Mouse (Mus musculus): ENCODE results near the gene Rpl14. TPM values are rescaled to one million over a fixed set of nuclear protein-coding genes. Genes with fewer than 3 reads are reported as not detected.
"Not testable (repeated sequence)": the region's sequence is repeated elsewhere in the genome, so short reads cannot be mapped to it uniquely, and the experiment has no call there.

Gene Rpl14
- polyA plus RNA-seq (2012; rRNA removed), result 389 and 411 TPM in 2 replicates

GRCm38 (mm10) chr9:120570741-120571592 lies at the start of gene Rpl14:
TSS of gene Rpl14 (plus strand) at chr9:120571444.
- Histone ChIP-seq H3K4me1 (ENCODE audit: control insufficient read depth, insufficient read depth, low read length) (peaks cover 7% of the 10 kb centered on the region; the same call in 1 of the 2 replicates), H3K27ac (ENCODE audit: insufficient read depth, low read depth, low read length) (peak within 1 kb of the TSS; percentile 62; the same call in 1 of the 2 replicates), H3K4me3 (ENCODE audit: insufficient read depth, low read depth, low read length) (peak within 1 kb of the TSS; percentile 86), H3K27me3 (replicated peaks; ENCODE audit: control insufficient read depth, insufficient read depth, low read length) (no peaks in the 10 kb centered on the region), H3K36me3 (ENCODE audit: control insufficient read depth, insufficient read depth, low read length) (no peaks in the 10 kb centered on the region)
- 5% methylated on average over 43 of the region's 43 CpGs for WGBS
- no peak for TF ChIP-seq CTCF (conservative IDR thresholded peaks at IDR 0.05; ENCODE audit: insufficient read depth, insufficient read length, low read depth, low read length)
- peak; percentile 66 for TF ChIP-seq POLR2A (IDR thresholded peaks at IDR 0.05; ENCODE audit: low read depth, low read length)
- DNase-seq, result peak; percentile 98

GRCm38 (mm10) chr9:120527270-120527669 lies 44.0 kb upstream of the Rpl14 start:
- Histone ChIP-seq H3K27ac (ENCODE audit: insufficient read depth, low read depth, low read length) (no peak overlapping the region), H3K36me3 (ENCODE audit: control insufficient read depth, insufficient read depth, low read length) (no peaks in the 10 kb centered on the region), H3K27me3 (replicated peaks; ENCODE audit: control insufficient read depth, insufficient read depth, low read length) (no peaks in the 10 kb centered on the region), H3K4me1 (ENCODE audit: control insufficient read depth, insufficient read depth, low read length) (no peaks in the 10 kb centered on the region), H3K4me3 (ENCODE audit: insufficient read depth, low read depth, low read length) (no peak overlapping the region)
- no peak for TF ChIP-seq CTCF (conservative IDR thresholded peaks at IDR 0.05; ENCODE audit: insufficient read depth, insufficient read length, low read depth, low read length)
- TF ChIP-seq POLR2A (IDR thresholded peaks at IDR 0.05; ENCODE audit: low read depth, low read length), result no peak
- no peak for DNase-seq
- 70% methylated on average over 4 of the region's 4 CpGs for WGBS

GRCm38 (mm10) chr9:120527919-120528318 lies 43.3 kb upstream of the Rpl14 start:
- H3K4me3 ChIP-seq (ENCODE audit: insufficient read depth, low read depth, low read length), result no peak overlapping the region
- no peaks in the 10 kb centered on the region for H3K27me3 ChIP-seq (replicated peaks; ENCODE audit: control insufficient read depth, insufficient read depth, low read length)
- H3K27ac ChIP-seq (ENCODE audit: insufficient read depth, low read depth, low read length), result no peak overlapping the region
- 92% methylated on average over 8 of the region's 8 CpGs for WGBS
- no peak for DNase-seq
- H3K4me1 ChIP-seq (ENCODE audit: control insufficient read depth, insufficient read depth, low read length), result no peaks in the 10 kb centered on the region
- TF ChIP-seq CTCF (conservative IDR thresholded peaks at IDR 0.05; ENCODE audit: insufficient read depth, insufficient read length, low read depth, low read length), result no peak
- TF ChIP-seq POLR2A (IDR thresholded peaks at IDR 0.05; ENCODE audit: low read depth, low read length), result no peak
- H3K36me3 ChIP-seq (ENCODE audit: control insufficient read depth, insufficient read depth, low read length), result no peaks in the 10 kb centered on the region

- Histone ChIP-seq H3K36me3 (ENCODE audit: control insufficient read depth, insufficient read depth, low read length) (no peaks in the 10 kb centered on the region), H3K27me3 (replicated peaks; ENCODE audit: control insufficient read depth, insufficient read depth, low read length) (no peaks in the 10 kb centered on the region), H3K4me1 (ENCODE audit: control insufficient read depth, insufficient read depth, low read length) (no peaks in the 10 kb centered on the region), H3K27ac (ENCODE audit: insufficient read depth, low read depth, low read length) (no peak overlapping the region), H3K4me3 (ENCODE audit: insufficient read depth, low read depth, low read length) (no peak overlapping the region)
- TF ChIP-seq POLR2A (IDR thresholded peaks at IDR 0.05; ENCODE audit: low read depth, low read length), result no peak
- no peak for TF ChIP-seq CTCF (conservative IDR thresholded peaks at IDR 0.05; ENCODE audit: insufficient read depth, insufficient read length, low read depth, low read length)
- 86% methylated on average over 17 of the region's 17 CpGs for WGBS
- no peak for DNase-seq
Measured at GRCm38 (mm10) chr9:120528815-120529510, 42.3 kb upstream of the Rpl14 start.

GRCm38 (mm10) chr9:120530471-120530870 lies 40.8 kb upstream of the Rpl14 start:
- Histone ChIP-seq H3K4me1 (ENCODE audit: control insufficient read depth, insufficient read depth, low read length) (no peaks in the 10 kb centered on the region), H3K4me3 (ENCODE audit: insufficient read depth, low read depth, low read length) (no peak overlapping the region), H3K27ac (ENCODE audit: insufficient read depth, low read depth, low read length) (no peak overlapping the region), H3K27me3 (replicated peaks; ENCODE audit: control insufficient read depth, insufficient read depth, low read length) (no peaks in the 10 kb centered on the region), H3K36me3 (ENCODE audit: control insufficient read depth, insufficient read depth, low read length) (no peaks in the 10 kb centered on the region)
- TF ChIP-seq CTCF (conservative IDR thresholded peaks at IDR 0.05; ENCODE audit: insufficient read depth, insufficient read length, low read depth, low read length) (no peak), POLR2A (IDR thresholded peaks at IDR 0.05; ENCODE audit: low read depth, low read length) (no peak)
- no peak for DNase-seq
- 84% methylated on average over 5 of the region's 5 CpGs for WGBS

- no peaks in the 10 kb centered on the region for H3K4me1 ChIP-seq (ENCODE audit: control insufficient read depth, insufficient read depth, low read length)
- no peak overlapping the region for H3K4me3 ChIP-seq (ENCODE audit: insufficient read depth, low read depth, low read length)
- no peaks in the 10 kb centered on the region for H3K27me3 ChIP-seq (replicated peaks; ENCODE audit: control insufficient read depth, insufficient read depth, low read length)
- H3K36me3 ChIP-seq (ENCODE audit: control insufficient read depth, insufficient read depth, low read length), result no peaks in the 10 kb centered on the region
- no peak for DNase-seq
- H3K27ac ChIP-seq (ENCODE audit: insufficient read depth, low read depth, low read length), result no peak overlapping the region
- no peak for TF ChIP-seq POLR2A (IDR thresholded peaks at IDR 0.05; ENCODE audit: low read depth, low read length)
- no peak for TF ChIP-seq CTCF (conservative IDR thresholded peaks at IDR 0.05; ENCODE audit: insufficient read depth, insufficient read length, low read depth, low read length)
- WGBS, result 71% methylated on average over 6 of the region's 6 CpGs
Measured at GRCm38 (mm10) chr9:120532062-120532461, 39.2 kb upstream of the Rpl14 start.

- TF ChIP-seq CTCF (conservative IDR thresholded peaks at IDR 0.05; ENCODE audit: insufficient read depth, insufficient read length, low read depth, low read length) (no peak), POLR2A (IDR thresholded peaks at IDR 0.05; ENCODE audit: low read depth, low read length) (no peak)
- Histone ChIP-seq H3K27ac (ENCODE audit: insufficient read depth, low read depth, low read length) (no peak overlapping the region), H3K4me3 (ENCODE audit: insufficient read depth, low read depth, low read length) (no peak overlapping the region), H3K4me1 (ENCODE audit: control insufficient read depth, insufficient read depth, low read length) (no peaks in the 10 kb centered on the region), H3K36me3 (ENCODE audit: control insufficient read depth, insufficient read depth, low read length) (no peaks in the 10 kb centered on the region), H3K27me3 (replicated peaks; ENCODE audit: control insufficient read depth, insufficient read depth, low read length) (no peaks in the 10 kb centered on the region)
- DNase-seq, result no peak
- WGBS, result 89% methylated on average over 6 of the region's 6 CpGs
Measured at GRCm38 (mm10) chr9:120532691-120533090, 38.6 kb upstream of the Rpl14 start.

GRCm38 (mm10) chr9:120533446-120533950 lies 37.7 kb upstream of the Rpl14 start:
- H3K27me3 ChIP-seq (replicated peaks; ENCODE audit: control insufficient read depth, insufficient read depth, low read length); DNase-seq; H3K36me3 ChIP-seq (ENCODE audit: control insufficient read depth, insufficient read depth, low read length); H3K27ac ChIP-seq (ENCODE audit: insufficient read depth, low read depth, low read length); H3K4me3 ChIP-seq (ENCODE audit: insufficient read depth, low read depth, low read length); H3K4me1 ChIP-seq (ENCODE audit: control insufficient read depth, insufficient read depth, low read length): not testable (repeated sequence)
- 95% methylated on average over 8 of the region's 8 CpGs for whole genome bisulfite sequencing
